Mouse (Mus musculus): Measurements from ENCODE around the gene Wfdc15a.

Wfdc15a gene

GRCm38 (mm10) chr2:164177831-164178230, 22.1 kb downstream of the Wfdc15a start:
- no peak for DNase-seq (ENCODE audit: low spot score in 2 of 2)

GRCm38 (mm10) chr2:164175850-164176249, 24.1 kb downstream of the Wfdc15a start:
- DNase-seq (ENCODE audit: low spot score in 2 of 2) = no peak

- no peak for DNase-seq (ENCODE audit: low spot score in 2 of 2)
Measured at GRCm38 (mm10) chr2:164174649-164175395, 25.1 kb downstream of the Wfdc15a start.

- DNase-seq (ENCODE audit: low spot score in 2 of 2) = no peak
Measured at GRCm38 (mm10) chr2:164173394-164173793, 26.5 kb downstream of the Wfdc15a start.

- DNase-seq (ENCODE audit: low spot score in 2 of 2) = no peak
Measured at GRCm38 (mm10) chr2:164170902-164171301, 29.0 kb downstream of the Wfdc15a start, which contains the start of gene Kcns1. Gene Kcns1, minus strand, starts transcription at chr2:164171113.

DNA sequence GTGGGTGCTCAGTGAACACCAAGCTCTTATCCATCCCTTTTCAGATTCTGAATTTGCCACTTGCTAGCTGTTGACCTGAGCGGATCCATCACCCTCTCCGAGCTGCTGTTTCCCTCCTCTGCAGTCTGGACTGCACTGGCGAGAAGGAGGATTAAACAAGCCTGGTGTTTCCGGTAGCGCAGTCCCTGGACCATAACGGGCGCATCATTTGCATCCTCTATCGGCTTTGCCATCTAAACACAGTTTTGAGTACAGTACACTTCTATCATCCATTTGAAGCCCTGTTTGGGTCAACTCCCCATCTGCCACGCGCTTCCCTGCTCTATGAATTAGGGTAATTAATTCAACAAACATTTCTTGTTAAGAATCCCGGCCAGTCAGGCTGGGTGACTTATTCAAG, 29.6 kb downstream of the Wfdc15a start:
- DNase-seq (ENCODE audit: low spot score in 2 of 2) = no peak

GRCm38 (mm10) chr2:164168571-164168946, 31.4 kb downstream of the Wfdc15a start:
- DNase-seq (ENCODE audit: low spot score in 2 of 2) = no peak

DNA sequence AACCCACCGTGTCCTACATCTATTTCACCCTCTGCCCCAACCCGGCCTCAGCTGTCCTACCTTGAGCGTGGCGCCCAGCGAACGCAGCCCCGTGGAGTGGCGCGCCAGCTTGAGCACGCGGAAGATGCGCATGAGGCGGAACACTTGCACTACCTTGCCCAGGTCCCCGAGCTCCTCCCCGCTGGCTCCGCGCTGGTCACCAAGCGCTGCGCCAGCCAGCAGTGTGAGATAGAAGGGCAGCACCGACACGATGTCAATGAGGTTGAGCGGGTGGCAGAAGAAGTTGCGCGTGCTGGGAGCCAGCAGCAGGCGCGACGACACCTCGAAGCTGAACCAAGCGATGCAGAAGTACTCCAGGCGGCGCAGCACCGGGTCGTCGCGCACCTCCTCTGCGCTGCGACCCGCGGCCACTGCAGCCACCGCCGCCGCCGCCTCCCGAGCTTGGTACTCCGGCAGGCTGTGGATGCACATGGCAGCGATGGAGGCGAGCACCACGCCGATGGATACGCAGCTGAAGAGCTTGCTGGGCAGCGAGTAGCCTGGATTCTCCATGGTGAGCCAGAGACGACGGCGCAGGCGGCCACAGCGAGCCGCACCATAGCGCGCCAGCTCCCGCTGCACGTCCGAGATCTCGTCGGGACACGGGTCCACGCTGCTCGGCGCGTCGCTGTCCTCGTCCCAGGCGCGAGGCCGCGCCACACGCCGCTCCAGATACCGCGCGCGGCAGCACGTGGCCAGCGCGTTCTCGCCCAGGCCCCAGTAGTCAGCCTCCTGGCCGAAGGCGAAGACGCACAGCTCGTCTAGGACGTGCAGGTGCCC, 32.0 kb downstream of the Wfdc15a start:
- DNase-seq (ENCODE audit: low spot score in 2 of 2) = no peak

DNA sequence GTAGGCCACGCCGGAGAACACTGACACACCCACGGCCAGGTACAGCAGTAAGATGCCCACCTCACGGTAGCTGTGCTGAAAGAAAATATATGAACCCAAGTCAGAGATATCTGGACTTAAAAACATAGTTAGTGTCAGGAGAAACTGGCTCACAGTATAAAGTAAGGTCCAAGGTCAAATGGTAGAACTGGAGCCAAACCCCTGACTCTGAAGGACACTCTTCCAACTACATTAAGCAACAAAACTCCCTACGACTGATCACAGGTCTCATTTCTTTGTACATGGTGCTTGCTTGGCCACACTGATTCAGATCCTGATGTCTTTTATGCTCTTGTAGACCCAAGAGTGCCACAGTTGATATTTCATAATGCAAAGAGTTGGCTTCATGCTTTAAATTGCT, 35.0 kb downstream of the Wfdc15a start:
- DNase-seq (ENCODE audit: low spot score in 2 of 2) = no peak

DNA sequence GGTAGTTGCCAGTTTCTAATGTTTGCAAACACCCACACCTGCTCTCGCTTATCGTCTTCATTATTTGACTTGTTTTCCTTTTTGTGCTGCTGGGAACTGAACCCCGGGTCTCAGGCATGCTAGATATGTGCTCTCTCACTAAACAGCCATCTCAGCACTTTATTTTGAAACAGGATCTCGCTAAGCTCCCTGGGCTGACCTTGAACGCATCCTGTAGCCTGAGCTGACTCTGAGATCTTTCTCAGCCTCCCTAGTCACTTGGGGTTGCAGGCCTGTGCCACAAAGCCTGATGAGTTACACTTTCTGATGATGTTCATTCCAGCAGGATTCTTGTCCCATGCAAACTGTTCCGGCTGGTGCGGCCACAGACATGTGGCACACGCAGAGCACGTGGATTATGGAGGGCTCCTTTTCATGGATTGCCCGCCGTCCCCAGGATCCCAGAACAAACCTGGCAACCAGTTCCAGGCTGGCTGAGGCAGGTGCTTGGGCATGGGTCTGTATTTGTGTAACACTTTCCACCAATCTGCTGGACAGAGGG, 38.3 kb downstream of the Wfdc15a start:
- no peak for DNase-seq (ENCODE audit: low spot score in 2 of 2)

DNA sequence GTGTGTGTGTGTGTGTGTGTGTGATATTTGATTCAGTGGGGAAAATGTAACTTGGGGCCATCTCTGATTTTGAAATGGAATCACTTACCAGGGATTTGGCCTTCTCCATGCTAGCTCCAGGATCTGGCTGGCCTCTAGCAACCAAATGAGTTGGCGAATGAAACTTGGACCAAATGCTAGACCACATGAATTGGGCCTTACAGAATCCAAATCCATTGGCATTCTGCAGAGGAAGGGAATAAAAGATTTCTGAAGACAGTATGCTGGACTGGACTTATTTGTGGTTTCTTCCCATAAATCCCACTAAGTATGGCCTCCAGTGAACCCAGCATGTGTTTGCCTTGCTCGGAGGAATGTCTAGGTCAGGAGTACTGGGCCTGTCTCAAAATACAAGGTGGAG, 41.1 kb downstream of the Wfdc15a start:
- no peak for DNase-seq (ENCODE audit: low spot score in 2 of 2)

- no peak for DNase-seq (ENCODE audit: low spot score in 2 of 2)
Measured at GRCm38 (mm10) chr2:164156158-164156557, 43.8 kb downstream of the Wfdc15a start.

DNA sequence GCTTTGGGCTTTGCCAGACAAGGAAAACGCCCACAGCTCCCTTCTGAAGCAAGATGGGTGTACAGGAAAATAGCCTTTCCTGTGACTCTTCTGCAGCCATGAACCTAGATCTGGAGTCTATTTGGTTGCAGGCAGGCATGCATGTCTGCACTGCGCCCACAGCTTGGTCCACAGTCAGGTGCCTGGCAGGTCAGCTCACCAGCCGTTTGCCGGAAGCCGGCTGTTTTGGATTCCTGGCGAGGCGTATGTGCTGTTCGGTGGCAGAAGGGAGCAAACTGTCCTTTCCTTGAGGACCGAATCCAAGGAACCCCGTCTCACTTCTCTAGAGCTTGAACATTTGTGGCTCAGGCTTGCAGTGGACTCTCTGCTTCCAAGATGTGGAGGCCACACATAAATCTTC, 45.9 kb downstream of the Wfdc15a start:
- DNase-seq (ENCODE audit: low spot score in 2 of 2) = no peak

DNA sequence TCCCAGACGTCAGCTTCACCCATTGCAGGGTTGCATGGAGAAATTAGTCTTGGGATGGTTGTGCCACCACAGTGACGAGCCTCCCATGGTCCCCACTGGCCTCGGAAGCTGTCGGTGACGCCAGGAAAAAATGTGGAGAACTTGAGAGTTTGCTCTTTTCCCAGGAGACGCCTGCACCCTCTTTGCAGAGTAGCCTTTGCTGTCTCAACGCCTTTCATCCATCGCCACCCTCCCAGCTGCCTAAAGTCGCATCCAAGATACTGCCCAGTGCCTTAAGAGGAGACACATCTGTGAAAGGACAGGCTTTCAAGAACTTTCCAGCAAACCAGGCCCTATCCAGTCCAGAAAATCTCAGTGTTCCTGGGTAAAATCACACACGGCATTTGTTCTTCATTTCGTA, 47.6 kb downstream of the Wfdc15a start:
- no peak for DNase-seq (ENCODE audit: low spot score in 2 of 2)

- no peak for DNase-seq (ENCODE audit: low spot score in 2 of 2)
Measured at GRCm38 (mm10) chr2:164150086-164150760, 49.7 kb downstream of the Wfdc15a start.

Measured in heart, adult 9 months (tissue).